Mouse (Mus musculus) yolk sac, embryonic 10.5 days (tissue): ENCODE measurements around the gene Larp4.
A peak's percentile ranks its signal among the peaks of the same experiment; 100 is the strongest.
"Not testable (repeated sequence)": the region's sequence is repeated elsewhere in the genome, so short reads cannot be mapped to it uniquely, and the experiment has no call there.

ENCODE experiments used
- DNase-seq: peaks from one replicate; pipeline ENCODE4 v3.0.0-alpha.2; 2017; ENCODE audit warnings: low spot score

Gene Larp4

GRCm38 (mm10) chr15:99969765-99970164, at the start of gene Larp4:
TSS of gene Larp4 (plus strand) at chr15:99970065.
- DNase-seq, result not testable (repeated sequence)

- no peak for DNase-seq
Measured at GRCm38 (mm10) chr15:99931231-99931630, 38.6 kb upstream of the Larp4 start.

- no peak for DNase-seq
Measured at GRCm38 (mm10) chr15:99934501-99934900, 35.4 kb upstream of the Larp4 start.

GRCm38 (mm10) chr15:99936659-99937058, 33.2 kb upstream of the Larp4 start:
- DNase-seq, result no peak

- peak; percentile 46 for DNase-seq
Measured at GRCm38 (mm10) chr15:99937841-99938240, 32.0 kb upstream of the Larp4 start.

GRCm38 (mm10) chr15:99940426-99940825, 29.4 kb upstream of the Larp4 start:
- DNase-seq, result no peak

- DNase-seq, result no peak
Measured at GRCm38 (mm10) chr15:99940970-99941630, 28.8 kb upstream of the Larp4 start.

- DNase-seq, result no peak
Measured at GRCm38 (mm10) chr15:99955324-99955723, 14.5 kb upstream of the Larp4 start.

- DNase-seq, result no peak
Measured at GRCm38 (mm10) chr15:99965103-99965775, 4.6 kb upstream of the Larp4 start.

- no peak for DNase-seq
Measured at GRCm38 (mm10) chr15:99966961-99967360, 2.9 kb upstream of the Larp4 start, which contains the start of gene Fam186a. TSS of gene Fam186a (minus strand) at chr15:99967061.

GRCm38 (mm10) chr15:99970606-99971005, 741 bp downstream of the Larp4 start:
- no peak for DNase-seq

- DNase-seq, result peak; percentile 98
Measured at GRCm38 (mm10) chr15:99972361-99972988, 2.6 kb downstream of the Larp4 start.

- peak; percentile 94 for DNase-seq
Measured at GRCm38 (mm10) chr15:99972989-99973911, 3.4 kb downstream of the Larp4 start.

- no peak for DNase-seq
Measured at GRCm38 (mm10) chr15:99974476-99975220, 4.8 kb downstream of the Larp4 start.

- not testable (repeated sequence) for DNase-seq
Measured at GRCm38 (mm10) chr15:99976121-99976520, 6.3 kb downstream of the Larp4 start.

- DNase-seq, result no peak
Measured at GRCm38 (mm10) chr15:99979266-99979665, 9.4 kb downstream of the Larp4 start.

- no peak for DNase-seq
Measured at GRCm38 (mm10) chr15:99979715-99980114, 9.8 kb downstream of the Larp4 start.

GRCm38 (mm10) chr15:99993100-99993499, 23.2 kb downstream of the Larp4 start:
- DNase-seq, result no peak

- no peak for DNase-seq
Measured at GRCm38 (mm10) chr15:99997114-99997804, 27.4 kb downstream of the Larp4 start.

- no peak for DNase-seq
Measured at GRCm38 (mm10) chr15:99999390-99999789, 29.5 kb downstream of the Larp4 start.
